Mouse (Mus musculus) lung, postnatal 10 days (tissue): ENCODE measurements at regions not wholly inside any gene's neighbourhood (a gene's known extent, or its start where the extent isn't known, plus 50 kb on each side); places are given as distances from the start of the nearest gene placed in this dataset.

ENCODE experiments used
- DNase-seq: peaks from one replicate; pipeline ENCODE4 v3.0.0; 2021

DNA sequence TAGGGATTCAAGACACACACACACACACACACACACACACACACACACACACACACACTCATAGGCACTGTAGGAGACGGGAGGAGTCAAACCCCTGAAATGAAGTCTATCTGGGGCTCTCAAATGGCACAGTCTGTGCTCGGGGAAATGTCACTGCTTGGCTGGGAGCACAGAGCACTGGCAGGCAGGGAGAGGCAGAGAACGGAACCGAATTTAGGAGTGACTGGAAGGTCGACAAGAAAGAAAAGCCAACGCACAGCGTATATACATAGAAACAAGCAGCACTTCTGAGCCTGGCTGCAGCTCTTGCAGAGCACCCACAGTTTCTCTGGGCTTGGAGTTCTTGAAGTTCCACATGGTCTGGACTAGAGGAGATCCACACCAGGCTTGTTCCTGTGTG lies 160.1 kb upstream of the Zfp703 start:
- DNase-seq, result no peak

GRCm38 (mm10) chr8:26824189-26824941 lies 152.8 kb upstream of the Zfp703 start:
- DNase-seq, result no peak

DNA sequence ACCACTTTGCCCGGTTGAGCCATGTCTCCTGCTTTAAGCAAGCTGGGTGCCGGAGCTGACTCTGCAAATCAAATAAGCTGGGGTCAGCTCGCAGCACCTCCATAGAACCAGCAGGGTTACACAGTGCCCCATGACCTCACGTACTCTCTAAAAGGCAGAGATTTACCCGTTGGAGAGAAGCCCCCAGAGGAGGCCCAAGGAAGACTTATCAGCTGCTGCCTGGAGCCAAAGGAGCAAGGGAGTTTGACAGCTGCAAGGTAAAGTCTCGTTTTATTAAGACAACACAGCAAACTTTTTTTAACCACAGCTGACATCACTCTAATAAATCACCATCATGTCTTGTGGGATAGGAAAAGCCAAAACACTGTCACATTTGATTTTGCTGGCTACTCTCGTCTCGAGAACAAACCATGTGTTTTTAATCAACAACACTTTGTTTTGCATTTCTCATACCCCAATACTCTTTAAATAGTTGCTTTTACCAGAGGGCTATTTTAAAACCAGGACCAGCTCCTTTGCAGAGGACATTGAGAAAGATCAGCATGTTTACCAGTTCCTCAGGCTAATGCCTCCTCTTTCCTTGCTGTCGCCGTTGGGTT lies 148.7 kb upstream of the Zfp703 start:
- no peak for DNase-seq

DNA sequence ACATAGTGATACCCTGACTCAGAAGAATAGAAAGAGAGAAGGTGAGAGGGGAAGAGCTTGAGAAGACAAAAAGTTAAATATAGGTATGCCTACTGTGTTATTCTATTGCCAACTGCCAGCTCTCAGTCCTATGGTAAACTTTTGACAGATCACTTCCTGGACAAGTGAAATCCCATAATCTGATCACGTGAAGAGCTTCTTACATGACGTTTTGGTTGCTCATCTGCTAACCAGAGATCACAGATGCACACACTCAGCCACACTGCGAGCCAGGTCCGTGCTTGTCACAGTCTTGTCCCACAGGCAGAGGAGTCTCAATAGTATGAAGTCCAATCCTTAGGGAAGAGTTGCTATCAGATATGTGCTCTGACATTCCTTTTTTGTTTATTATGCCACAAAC lies 147.8 kb upstream of the Zfp703 start:
- no peak for DNase-seq

GRCm38 (mm10) chr8:26831148-26831547 lies 146.0 kb upstream of the Zfp703 start:
- peak; percentile 41 for DNase-seq

DNA sequence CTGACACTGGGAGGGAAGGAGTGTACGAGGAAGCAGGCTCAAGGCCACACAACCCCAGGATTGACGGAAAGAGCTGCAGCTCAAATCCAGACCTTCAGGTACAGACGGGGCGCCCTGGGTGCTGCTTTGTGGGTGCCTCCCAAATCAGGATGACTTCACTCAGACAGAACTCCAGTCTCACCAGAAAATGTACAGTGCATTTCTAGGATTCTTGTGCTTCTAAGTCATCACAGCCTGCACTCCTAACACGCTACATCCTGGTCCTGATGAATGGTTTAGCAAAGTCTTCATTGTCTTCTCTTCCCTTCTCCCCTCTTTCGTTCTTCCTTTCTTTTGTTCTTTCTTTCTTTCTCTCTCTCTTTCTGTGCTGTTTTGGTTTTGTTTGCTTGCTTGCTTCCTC lies 145.3 kb upstream of the Zfp703 start:
- DNase-seq, result no peak

- no peak for DNase-seq
Observed at GRCm38 (mm10) chr8:26832546-26832945, 144.6 kb upstream of the Zfp703 start.

DNA sequence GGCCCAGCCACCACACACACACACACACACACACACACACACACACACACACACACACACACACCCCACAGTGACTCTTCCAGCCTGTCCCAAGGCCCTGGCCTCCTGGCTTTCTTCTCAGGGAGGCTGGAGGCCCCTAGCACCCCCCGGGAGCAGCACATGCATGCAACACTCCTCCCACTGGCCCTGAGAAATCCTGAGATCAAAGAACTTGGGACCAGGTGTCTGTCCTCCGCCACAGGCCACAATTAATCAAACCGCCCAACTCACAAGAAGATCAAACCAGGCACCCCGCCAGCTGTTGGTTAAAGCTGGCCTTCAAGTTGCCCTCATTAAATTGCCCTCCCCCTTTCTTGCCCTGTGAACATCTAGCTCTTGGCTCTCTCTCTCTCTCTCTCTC lies 143.8 kb upstream of the Zfp703 start:
- DNase-seq, result peak; percentile 74

GRCm38 (mm10) chr8:26833784-26834183 lies 143.3 kb upstream of the Zfp703 start:
- no peak for DNase-seq

DNA sequence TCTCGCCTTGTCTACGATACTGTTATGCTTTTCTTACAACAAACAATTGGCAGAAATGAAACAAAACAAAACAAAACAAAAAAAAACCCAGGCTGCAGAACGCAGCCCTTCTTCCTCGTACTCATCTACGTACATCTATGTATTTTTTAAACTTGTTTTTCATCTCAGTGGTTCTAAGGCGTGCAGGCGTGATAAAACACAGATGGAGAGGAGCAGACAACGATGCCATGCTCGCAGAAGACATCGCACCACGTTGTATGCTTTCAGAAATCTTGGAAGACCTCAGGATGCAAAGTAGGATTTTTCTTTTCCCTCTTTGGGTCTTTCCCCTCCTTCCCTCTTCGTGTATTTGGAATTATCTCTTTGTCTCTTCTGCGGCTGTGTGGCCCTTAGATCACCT lies 142.5 kb upstream of the Zfp703 start:
- DNase-seq, result no peak

DNA sequence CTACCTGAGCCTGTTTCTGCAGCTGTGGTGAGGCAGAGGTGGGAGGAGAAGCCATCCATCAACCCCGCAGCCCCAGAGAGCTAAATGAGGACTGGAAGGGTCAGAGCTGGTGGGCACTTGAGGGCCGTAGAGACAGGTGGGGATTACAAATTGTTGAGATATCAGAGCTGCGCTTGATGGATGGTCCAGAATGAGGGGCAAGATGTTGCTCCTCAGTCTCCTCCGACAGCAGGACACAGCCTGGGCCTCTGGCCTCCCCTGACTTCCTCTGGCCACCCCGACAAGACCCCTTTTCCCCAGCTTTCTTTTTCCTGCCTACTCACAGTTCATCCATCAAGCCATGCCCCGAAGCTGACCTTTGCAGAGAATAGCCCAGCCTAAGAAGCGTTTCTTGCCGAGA lies 142.0 kb upstream of the Zfp703 start:
- DNase-seq, result no peak

GRCm38 (mm10) chr8:26835616-26836015 lies 141.5 kb upstream of the Zfp703 start:
- no peak for DNase-seq

DNA sequence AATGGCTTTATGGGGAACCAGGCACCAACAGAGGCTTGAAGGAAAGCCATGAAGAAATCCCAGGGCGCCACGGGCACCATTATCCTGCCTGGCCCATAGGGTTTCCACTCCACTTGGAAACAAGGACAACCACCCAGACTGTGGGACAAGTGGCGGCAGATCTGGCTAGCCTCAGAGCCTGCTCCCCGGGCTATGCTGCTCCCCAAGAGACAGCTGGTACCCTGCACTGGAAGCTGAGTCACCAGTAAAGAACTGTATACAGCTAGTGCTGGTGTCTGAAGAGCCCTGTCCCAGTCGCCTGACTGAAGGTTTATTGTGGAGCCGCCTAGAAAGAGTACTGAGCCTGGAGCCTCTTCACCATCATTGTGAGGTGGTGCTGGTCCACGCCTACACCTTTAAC lies 140.6 kb upstream of the Zfp703 start:
- no peak for DNase-seq

DNA sequence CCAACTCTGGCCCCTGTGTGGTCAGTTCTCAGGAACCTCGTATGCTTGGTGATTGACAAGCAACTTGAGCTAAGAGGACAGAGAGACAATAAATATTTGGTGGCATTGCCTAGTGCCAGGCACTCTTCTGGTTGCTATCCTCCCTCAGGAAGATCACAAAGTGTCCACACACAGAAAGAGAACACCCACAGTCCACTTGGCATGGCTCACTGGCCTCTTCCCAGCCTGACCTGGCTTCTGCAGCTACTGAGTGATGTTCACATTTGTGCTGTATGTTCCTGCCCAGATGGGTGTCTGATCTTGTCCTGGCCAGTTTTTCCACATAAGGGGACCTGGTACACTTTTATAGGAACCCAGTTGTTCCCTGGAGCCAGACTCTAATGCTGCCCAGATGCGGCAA lies 136.8 kb upstream of the Zfp703 start:
- no peak for DNase-seq

GRCm38 (mm10) chr8:26840745-26841680 lies 136.1 kb upstream of the Zfp703 start:
- DNase-seq, result no peak

GRCm38 (mm10) chr8:26843714-26844113 lies 133.4 kb upstream of the Zfp703 start:
- no peak for DNase-seq

GRCm38 (mm10) chr8:26844132-26844808 lies 132.9 kb upstream of the Zfp703 start:
- DNase-seq, result no peak

DNA sequence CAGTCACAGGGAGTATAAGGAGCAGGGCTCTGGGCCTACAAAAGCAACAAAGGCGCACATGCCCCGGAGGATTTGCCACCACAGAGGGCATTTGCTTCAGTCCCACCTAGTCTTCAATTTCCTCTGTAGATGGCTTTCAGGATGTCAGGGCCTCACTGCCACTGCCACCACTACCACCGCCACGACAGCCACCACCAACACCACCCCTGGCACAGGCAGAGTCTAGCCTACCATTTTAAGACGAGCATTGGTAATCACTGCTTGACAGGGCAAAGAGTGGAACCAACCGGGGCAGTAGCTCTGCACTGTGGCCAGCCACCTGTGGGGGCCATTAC lies 132.3 kb upstream of the Zfp703 start:
- DNase-seq, result no peak

DNA sequence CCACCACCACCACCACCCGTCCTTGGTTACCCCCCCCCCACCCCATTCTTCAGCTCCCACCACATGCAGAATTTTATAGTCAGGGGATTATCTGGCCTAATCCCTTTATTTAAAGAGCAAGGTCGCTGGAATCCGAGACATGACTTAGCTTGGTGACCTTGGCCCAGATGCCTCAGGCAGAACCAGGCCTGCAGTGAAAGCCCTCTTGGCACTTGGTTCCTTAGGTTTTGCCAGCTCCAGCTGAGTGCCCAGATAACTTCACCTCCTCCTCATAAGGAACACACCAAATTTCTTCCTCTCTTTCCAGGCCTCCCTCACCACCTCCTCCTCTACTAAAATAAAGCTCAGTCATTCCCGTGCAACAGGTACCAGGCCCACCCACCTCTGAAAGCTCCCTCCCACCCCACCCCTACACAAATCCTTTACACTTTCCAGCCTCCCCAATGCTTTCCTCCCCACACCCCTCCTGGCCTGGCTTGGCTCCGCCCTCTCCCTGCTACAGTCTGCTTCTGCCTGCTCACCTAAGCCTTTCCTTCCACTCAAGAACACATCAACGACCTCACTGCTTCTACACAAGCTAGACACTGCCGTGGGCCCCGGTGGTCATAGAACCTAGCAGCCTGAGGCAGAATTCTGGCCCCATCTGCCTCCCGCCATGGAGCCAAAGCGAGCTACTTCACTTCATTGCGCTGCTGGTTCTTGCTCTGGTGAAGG lies 131.5 kb upstream of the Zfp703 start:
- no peak for DNase-seq

- no peak for DNase-seq
Observed at GRCm38 (mm10) chr8:26847009-26847408, 130.1 kb upstream of the Zfp703 start.

DNA sequence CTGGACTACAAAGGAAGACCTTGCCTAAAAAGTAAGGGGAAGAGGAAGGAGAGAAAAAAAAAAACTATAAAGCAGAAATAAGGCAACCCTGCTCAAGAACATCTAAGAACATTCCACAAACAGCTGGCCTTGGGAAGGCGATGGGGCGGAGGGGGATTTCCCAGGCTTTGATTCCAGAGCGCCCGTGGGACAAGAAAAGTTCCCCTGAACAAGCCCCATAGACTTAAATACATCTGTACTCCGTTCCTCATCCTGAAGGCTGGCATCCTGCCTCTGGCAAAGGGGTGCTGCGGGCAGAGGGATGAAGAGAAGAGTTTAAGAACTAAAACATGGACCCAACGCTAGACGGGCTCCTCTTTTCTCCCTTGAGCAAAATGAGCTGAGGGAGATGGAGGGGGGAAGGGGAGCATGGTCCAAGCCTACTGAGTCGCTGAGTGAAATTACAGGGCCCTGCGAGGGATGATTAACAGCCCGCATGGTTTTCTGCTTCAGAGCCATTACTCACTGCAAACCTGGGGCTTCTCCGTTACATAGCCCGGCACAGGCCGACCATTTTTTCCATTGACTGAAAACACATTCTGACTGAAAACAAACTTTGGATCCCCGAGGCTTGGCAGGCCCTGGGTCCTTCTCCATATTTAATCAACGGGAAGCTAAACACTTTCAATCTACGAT lies 128.9 kb upstream of the Zfp703 start:
- DNase-seq, result peak; percentile 42
